Mouse (Mus musculus): ENCODE results near the gene Hgd. TPM values are rescaled to one million over a fixed set of nuclear protein-coding genes. Genes with fewer than 3 reads are reported as not detected.
"Not testable (repeated sequence)": the region's sequence is repeated elsewhere in the genome, so short reads cannot be mapped to it uniquely, and the experiment has no call there.

The Hgd gene
- polyA plus RNA-seq, 1 experiment from 2014 or later = 0.28 TPM

DNA sequence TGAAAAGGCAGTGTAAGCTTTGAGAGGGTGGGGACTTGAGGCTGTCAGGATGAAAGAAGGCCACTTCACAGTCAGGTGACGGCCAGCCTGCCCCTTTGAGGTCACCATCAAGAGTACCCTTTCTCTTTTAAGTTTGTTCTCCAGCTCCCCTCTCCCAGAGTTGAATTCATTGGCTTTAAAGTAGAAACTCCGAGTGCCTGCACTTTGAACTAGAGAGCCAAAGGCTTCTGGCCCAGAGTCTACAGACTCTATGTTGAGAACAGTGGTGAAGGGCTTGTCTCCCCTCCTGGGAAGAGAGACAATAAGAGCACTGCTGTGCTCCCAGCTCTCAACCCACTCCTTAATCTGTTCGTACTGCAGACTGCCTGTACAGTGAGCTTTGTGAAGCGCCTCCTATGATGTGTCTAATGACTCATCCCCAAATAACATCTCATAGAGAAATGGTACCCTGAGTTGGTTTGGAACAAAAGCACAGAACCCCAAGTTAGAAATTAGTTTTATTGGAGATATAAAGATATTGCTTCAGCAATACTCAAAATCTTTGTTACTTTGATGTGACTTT is 46.5 kb downstream of the Hgd start:
- H3K4me2 ChIP-seq (ENCODE audit: low read depth, low read length, severe bottlenecking) = no peak overlapping the region
- H3K9me3 ChIP-seq (ENCODE audit: control insufficient read depth, low read length) = no peaks in the 10 kb centered on the region
- WGBS = 42% methylated on average over 4 of the region's 4 CpGs

DNA sequence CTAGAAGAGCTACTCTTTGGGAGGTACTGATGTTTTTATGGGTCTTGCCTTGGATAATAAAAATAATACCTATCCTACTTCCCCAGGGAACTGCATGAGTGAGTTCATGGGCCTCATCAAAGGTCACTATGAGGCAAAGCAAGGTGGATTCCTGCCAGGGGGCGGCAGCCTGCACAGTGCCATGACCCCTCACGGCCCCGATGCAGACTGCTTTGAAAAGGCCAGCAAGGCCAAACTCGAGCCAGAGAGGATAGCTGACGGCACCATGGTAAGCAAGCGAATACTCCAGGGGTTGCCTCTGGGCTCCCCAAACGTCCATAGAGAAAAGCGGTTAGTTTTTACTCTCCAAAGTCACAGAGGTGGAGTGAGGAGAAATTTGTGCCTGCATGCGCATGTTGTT is 48.4 kb downstream of the Hgd start:
- DNase-seq (ENCODE audit: low spot score) (no peak), ATAC-seq (replicated peaks; ENCODE audit: low FRiP score) (no peak)
- Histone ChIP-seq H3K9ac (ENCODE audit: low read length) (no peak overlapping the region), H3K36me3 (ENCODE audit: control insufficient read depth, insufficient read depth, low read length) (no peaks in the 10 kb centered on the region), H3K4me2 (ENCODE audit: low read depth, low read length, severe bottlenecking) (no peak overlapping the region), H3K27ac (ENCODE audit: low read depth, low read length) (no peak overlapping the region), H3K27me3 (ENCODE audit: control insufficient read depth, insufficient read depth, low read length) (no peaks in the 10 kb centered on the region), H3K4me3 (ENCODE audit: low read depth, low read length) (no peak overlapping the region), H3K9me3 (ENCODE audit: control insufficient read depth, low read length) (no peaks in the 10 kb centered on the region), H3K4me1 (replicated peaks; ENCODE audit: control insufficient read depth, insufficient read depth, low read length) (no peaks in the 10 kb centered on the region)
- 79% methylated on average over 9 of the region's 9 CpGs for WGBS

More for the DNA sequence above, 46.5 kb downstream of the Hgd start:
- Histone ChIP-seq H3K4me3 (ENCODE audit: low read depth, low read length) (no peak overlapping the region), H3K36me3 (ENCODE audit: control insufficient read depth, insufficient read depth, low read length) (no peaks in the 10 kb centered on the region), H3K9ac (ENCODE audit: low read length) (no peak overlapping the region), H3K4me1 (replicated peaks; ENCODE audit: control insufficient read depth, insufficient read depth, low read length) (no peaks in the 10 kb centered on the region), H3K27ac (ENCODE audit: low read depth, low read length) (no peak overlapping the region), H3K27me3 (ENCODE audit: control insufficient read depth, insufficient read depth, low read length) (no peaks in the 10 kb centered on the region)
- DNase-seq (ENCODE audit: low spot score) (no peak), ATAC-seq (replicated peaks; ENCODE audit: low FRiP score) (no peak)

DNA sequence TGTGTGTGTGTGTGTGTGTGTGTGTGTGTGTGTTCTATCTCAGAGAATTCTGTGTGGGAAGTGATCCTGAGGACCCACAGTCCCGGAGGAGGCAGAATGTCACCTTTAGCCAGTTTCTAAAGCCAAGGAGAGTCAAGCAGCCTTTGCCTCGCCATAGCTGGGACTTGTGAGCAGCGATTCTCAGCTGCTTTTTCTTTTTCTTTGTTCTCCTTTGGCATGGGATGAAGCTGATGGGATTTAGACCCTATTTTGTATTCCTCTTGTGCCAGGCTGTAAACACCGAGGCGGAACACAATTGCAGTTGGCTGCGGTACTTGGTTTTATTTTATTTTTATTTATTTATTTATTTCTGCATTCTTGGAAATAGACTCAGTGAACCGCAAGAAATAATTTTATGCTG is 49.1 kb downstream of the Hgd start:
- H3K27ac ChIP-seq (ENCODE audit: low read depth, low read length) = no peak overlapping the region

DNA sequence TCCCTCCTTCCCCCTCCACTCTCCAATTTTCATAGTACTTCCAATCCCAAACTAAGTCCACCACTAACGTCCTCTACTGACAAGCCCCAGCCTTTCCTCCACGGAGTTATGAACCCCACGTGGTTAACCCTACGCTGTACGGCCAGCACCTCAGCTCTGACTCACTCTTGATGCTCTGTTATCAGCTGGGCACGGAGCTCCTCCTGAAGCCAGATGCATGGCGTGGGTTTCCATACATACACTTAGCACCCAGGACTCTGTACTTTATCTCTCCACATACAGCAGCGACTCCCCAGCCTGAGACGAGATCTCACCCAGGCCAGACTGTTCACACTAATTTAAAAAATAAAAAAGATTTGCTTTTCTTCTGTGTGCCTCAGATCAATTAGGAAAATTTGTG is 54.6 kb downstream of the Hgd start:
- ATAC-seq (replicated peaks; ENCODE audit: low FRiP score) = no peak
- 76% methylated on average over 9 of the region's 9 CpGs for WGBS
- H3K27me3 ChIP-seq (ENCODE audit: control insufficient read depth, insufficient read depth, low read length) = no peaks in the 10 kb centered on the region

More for the DNA sequence above, 49.1 kb downstream of the Hgd start:
- Histone ChIP-seq H3K4me1 (replicated peaks; ENCODE audit: control insufficient read depth, insufficient read depth, low read length) (no peaks in the 10 kb centered on the region), H3K9ac (ENCODE audit: low read length) (no peak overlapping the region), H3K4me3 (ENCODE audit: low read depth, low read length) (no peak overlapping the region), H3K4me2 (ENCODE audit: low read depth, low read length, severe bottlenecking) (no peak overlapping the region), H3K36me3 (ENCODE audit: control insufficient read depth, insufficient read depth, low read length) (no peaks in the 10 kb centered on the region), H3K27me3 (ENCODE audit: control insufficient read depth, insufficient read depth, low read length) (no peaks in the 10 kb centered on the region), H3K9me3 (ENCODE audit: control insufficient read depth, low read length) (no peaks in the 10 kb centered on the region)
- WGBS = 79% methylated on average over 7 of the region's 7 CpGs
- no peak for DNase-seq (ENCODE audit: low spot score)
- ATAC-seq (replicated peaks; ENCODE audit: low FRiP score) = no peak

DNA sequence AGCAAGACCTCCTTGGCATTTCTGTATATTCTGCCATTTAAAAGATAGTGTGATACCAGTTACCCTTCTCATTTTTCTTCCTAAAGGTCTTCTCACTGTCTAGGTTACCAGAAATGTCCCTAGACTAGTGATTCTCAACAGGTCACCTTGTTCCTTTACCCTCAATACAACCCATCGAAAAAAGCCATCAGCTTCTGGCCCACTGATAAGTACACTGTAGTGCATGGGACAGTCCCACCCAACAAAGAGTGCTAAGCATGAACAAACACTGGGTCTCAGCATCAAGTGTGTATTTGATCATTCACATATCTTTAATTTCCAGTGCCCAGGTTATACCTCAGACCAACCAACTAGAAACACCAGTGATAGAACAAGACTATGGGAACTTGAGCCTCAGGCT is 55.1 kb downstream of the Hgd start:
- Histone ChIP-seq H3K4me3 (ENCODE audit: low read depth, low read length) (no peak overlapping the region), H3K27me3 (ENCODE audit: control insufficient read depth, insufficient read depth, low read length) (no peaks in the 10 kb centered on the region), H3K27ac (ENCODE audit: low read depth, low read length) (no peak overlapping the region), H3K9ac (ENCODE audit: low read length) (no peak overlapping the region), H3K4me1 (replicated peaks; ENCODE audit: control insufficient read depth, insufficient read depth, low read length) (no peaks in the 10 kb centered on the region), H3K36me3 (ENCODE audit: control insufficient read depth, insufficient read depth, low read length) (no peaks in the 10 kb centered on the region), H3K4me2 (ENCODE audit: low read depth, low read length, severe bottlenecking) (no peak overlapping the region), H3K9me3 (ENCODE audit: control insufficient read depth, low read length) (no peaks in the 10 kb centered on the region)
- DNase-seq (ENCODE audit: low spot score) (no peak), ATAC-seq (replicated peaks; ENCODE audit: low FRiP score) (no peak)
- 83% methylated on average over 1 of the region's 1 CpGs for WGBS

More for the DNA sequence above, 54.6 kb downstream of the Hgd start:
- H3K4me1 ChIP-seq (replicated peaks; ENCODE audit: control insufficient read depth, insufficient read depth, low read length) = no peaks in the 10 kb centered on the region
- DNase-seq (ENCODE audit: low spot score) = no peak
- no peak overlapping the region for H3K27ac ChIP-seq (ENCODE audit: low read depth, low read length)
- H3K9ac ChIP-seq (ENCODE audit: low read length) = no peak overlapping the region
- H3K36me3 ChIP-seq (ENCODE audit: control insufficient read depth, insufficient read depth, low read length) = no peaks in the 10 kb centered on the region
- no peak overlapping the region for H3K4me2 ChIP-seq (ENCODE audit: low read depth, low read length, severe bottlenecking)
- no peak overlapping the region for H3K4me3 ChIP-seq (ENCODE audit: low read depth, low read length)
- H3K9me3 ChIP-seq (ENCODE audit: control insufficient read depth, low read length) = no peaks in the 10 kb centered on the region

DNA sequence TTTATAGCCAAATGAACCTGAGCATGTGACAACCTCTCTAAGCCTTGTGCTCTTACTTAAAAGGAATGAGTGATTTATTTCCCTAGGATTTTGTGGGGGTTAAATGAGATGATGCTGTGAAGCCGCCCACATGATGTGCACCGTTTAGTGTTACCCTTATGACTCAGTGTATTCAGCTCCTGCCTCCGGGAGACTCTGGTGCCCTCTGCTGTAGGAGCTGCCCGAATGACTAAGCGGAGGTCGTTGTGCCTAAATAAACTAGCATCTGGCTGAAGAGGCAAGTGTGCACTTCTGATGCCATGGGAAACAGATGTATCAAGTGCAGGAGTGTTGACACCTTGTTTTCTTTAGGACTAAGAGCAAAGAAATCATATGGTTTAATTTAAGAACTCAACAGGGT is 56.2 kb downstream of the Hgd start:
- Histone ChIP-seq H3K9me3 (ENCODE audit: control insufficient read depth, low read length) (no peaks in the 10 kb centered on the region), H3K4me3 (ENCODE audit: low read depth, low read length) (no peak overlapping the region), H3K36me3 (ENCODE audit: control insufficient read depth, insufficient read depth, low read length) (no peaks in the 10 kb centered on the region), H3K27me3 (ENCODE audit: control insufficient read depth, insufficient read depth, low read length) (no peaks in the 10 kb centered on the region), H3K9ac (ENCODE audit: low read length) (no peak overlapping the region), H3K4me1 (replicated peaks; ENCODE audit: control insufficient read depth, insufficient read depth, low read length) (no peaks in the 10 kb centered on the region), H3K4me2 (ENCODE audit: low read depth, low read length, severe bottlenecking) (no peak overlapping the region), H3K27ac (ENCODE audit: low read depth, low read length) (no peak overlapping the region)
- WGBS = 61% methylated on average over 6 of the region's 6 CpGs
- ATAC-seq (replicated peaks; ENCODE audit: low FRiP score) = no peak
- no peak for DNase-seq (ENCODE audit: low spot score)

DNA sequence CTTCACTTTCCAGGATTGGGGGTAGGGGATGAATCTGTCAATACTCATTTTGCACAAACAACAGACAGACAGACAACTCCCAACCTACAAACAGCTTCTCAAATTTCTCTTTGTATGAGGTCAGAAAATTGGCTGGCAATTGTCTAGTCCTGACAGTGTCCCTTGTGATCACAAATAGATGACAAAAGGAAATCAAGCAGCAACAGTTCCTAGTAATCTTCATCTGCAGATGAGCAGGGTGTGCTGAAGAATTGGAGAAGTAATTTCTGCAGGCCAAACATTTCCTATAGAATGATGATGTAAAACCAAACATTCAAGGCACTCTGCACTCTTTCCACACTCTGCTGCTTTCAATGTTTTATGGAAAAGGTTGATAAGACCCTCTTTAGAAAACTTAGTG is 57.8 kb downstream of the Hgd start:
- no peak overlapping the region for H3K27ac ChIP-seq (ENCODE audit: low read depth, low read length)
- H3K4me3 ChIP-seq (ENCODE audit: low read depth, low read length) = no peak overlapping the region
- no peak for DNase-seq (ENCODE audit: low spot score)
- ATAC-seq (replicated peaks; ENCODE audit: low FRiP score) = no peak
- H3K4me1 ChIP-seq (replicated peaks; ENCODE audit: control insufficient read depth, insufficient read depth, low read length) = no peaks in the 10 kb centered on the region
- no peaks in the 10 kb centered on the region for H3K9me3 ChIP-seq (ENCODE audit: control insufficient read depth, low read length)
- H3K36me3 ChIP-seq (ENCODE audit: control insufficient read depth, insufficient read depth, low read length) = no peaks in the 10 kb centered on the region
- no peak overlapping the region for H3K4me2 ChIP-seq (ENCODE audit: low read depth, low read length, severe bottlenecking)
- H3K27me3 ChIP-seq (ENCODE audit: control insufficient read depth, insufficient read depth, low read length) = no peaks in the 10 kb centered on the region
- no peak overlapping the region for H3K9ac ChIP-seq (ENCODE audit: low read length)

DNA sequence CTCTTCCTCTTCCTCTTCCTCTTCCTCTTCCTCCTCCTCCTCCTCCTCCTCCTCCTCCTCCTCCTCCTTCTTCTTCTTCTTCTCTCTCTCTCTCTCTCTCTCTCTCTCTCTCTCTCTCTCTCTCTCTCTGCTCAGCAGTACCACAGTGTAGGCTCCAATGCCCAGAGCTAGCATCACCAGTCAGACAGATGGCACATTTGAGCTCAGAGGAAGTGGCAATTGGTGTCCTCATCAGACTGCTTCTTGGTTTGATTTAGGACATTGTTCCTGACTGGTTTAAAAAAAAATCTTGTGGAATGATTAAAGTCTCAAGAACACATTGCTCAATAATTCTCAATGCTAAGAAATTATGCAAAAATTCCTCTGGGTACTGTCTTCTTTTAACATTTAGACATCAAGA is 60.6 kb downstream of the Hgd start:
- H3K4me3 ChIP-seq (ENCODE audit: low read depth, low read length); DNase-seq (ENCODE audit: low spot score); H3K9ac ChIP-seq (ENCODE audit: low read length); H3K9me3 ChIP-seq (ENCODE audit: control insufficient read depth, low read length); H3K36me3 ChIP-seq (ENCODE audit: control insufficient read depth, insufficient read depth, low read length); H3K27me3 ChIP-seq (ENCODE audit: control insufficient read depth, insufficient read depth, low read length); H3K4me2 ChIP-seq (ENCODE audit: low read depth, low read length, severe bottlenecking); H3K4me1 ChIP-seq (replicated peaks; ENCODE audit: control insufficient read depth, insufficient read depth, low read length); H3K27ac ChIP-seq (ENCODE audit: low read depth, low read length); ATAC-seq (replicated peaks; ENCODE audit: low FRiP score): not testable (repeated sequence)

DNA sequence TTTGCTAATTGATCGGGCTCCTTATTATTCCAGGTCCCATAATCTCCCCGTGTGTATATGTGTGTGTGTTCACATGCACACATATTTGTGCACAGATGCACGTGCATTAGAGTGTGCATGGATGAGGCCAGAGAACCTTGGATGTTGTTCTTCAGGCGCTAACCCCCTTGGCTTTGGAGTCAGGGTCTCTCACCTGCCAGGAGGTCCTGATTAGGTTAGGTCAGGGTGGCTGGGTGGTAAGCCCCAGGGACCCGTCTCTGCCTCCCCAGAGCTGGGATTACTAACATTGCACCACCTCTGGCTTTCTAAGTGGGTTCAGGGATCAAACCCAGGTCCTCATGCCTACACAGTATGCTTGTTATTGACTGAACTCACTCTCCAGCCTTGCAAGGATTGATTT is 64.5 kb downstream of the Hgd start:
- DNase-seq (ENCODE audit: low spot score) (no peak), ATAC-seq (replicated peaks; ENCODE audit: low FRiP score) (no peak)
- no peaks in the 10 kb centered on the region; the same call in 1 of the 2 replicates for H3K36me3 ChIP-seq (ENCODE audit: control insufficient read depth, insufficient read depth, low read length)
- H3K9me3 ChIP-seq (ENCODE audit: control insufficient read depth, low read length) = no peaks in the 10 kb centered on the region
- H3K4me3 ChIP-seq (ENCODE audit: low read depth, low read length) = no peak overlapping the region
- H3K9ac ChIP-seq (ENCODE audit: low read length) = no peak overlapping the region
- no peaks in the 10 kb centered on the region for H3K27me3 ChIP-seq (ENCODE audit: control insufficient read depth, insufficient read depth, low read length)
- no peak overlapping the region for H3K4me2 ChIP-seq (ENCODE audit: low read depth, low read length, severe bottlenecking)
- H3K27ac ChIP-seq (ENCODE audit: low read depth, low read length) = no peak overlapping the region
- H3K4me1 ChIP-seq (replicated peaks; ENCODE audit: control insufficient read depth, insufficient read depth, low read length) = no peaks in the 10 kb centered on the region
- WGBS = 92% methylated on average over 5 of the region's 5 CpGs

Measured in forebrain, embryonic 11.5 days (tissue).